ENCODE assay signal across 14 mouse cellular contexts in the genomic region with DNA sequence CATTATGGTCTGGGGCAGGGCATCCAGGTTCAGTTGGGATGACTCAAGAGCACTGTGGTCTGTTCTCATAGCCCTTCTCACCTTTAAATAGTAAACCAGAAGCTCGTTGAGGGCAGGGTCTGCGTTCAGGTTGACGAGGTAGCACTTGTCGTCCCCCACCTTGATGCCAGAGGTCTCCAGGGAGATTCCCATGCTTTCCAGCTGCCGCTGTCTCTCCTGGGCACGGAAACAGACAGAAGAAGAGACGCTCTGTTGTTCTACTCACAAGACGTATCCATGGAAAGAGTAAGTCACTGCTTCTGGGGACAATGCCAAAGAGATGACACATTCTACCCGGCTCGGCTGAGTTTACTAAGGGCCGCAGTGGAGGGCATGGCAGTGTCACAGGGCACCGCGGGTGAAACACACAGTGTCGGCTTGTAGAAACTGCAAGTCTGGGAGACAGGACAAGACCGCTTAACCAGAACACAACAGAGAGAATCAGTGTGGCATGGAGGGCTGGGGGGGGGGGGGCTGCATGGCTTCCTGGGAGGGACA.
DNase-seq lines count a peak whose midpoint lies in the region; ATAC-seq lines count a peak whose summit lies in the region.
"Had no signal": no experiment of that assay in that cellular context is flagged by ENCODE, and none has a peak within 500 bp of the region (broad histone marks: within the 10 kb centered on the region; RNA-seq: fewer than 3 reads in every experiment).

No protein-coding gene starts in this region.

- no peak overlapping the region for H3K9ac ChIP-seq in heart, embryonic 11.5 days (ENCODE audit: low read depth, low read length)
- no peak overlapping the region for H3K9ac ChIP-seq in heart, embryonic 12.5 days
- H3K9ac ChIP-seq: limb, embryonic 15.5 days had no signal

- 0 out of 2 replicates have a peak, but pooled peaks cover 3% of the 10 kb centered on the region for H3K4me1 ChIP-seq in heart, embryonic 11.5 days (ENCODE audit: control insufficient read depth, insufficient read depth, low read length)
- peaks cover 16% of the 10 kb centered on the region for H3K4me1 ChIP-seq in heart, embryonic 12.5 days (replicated peaks)

- peak; percentile 56 to 58 for DNase-seq in heart, adult 18-20 months
- DNase-seq in adipocyte (ENCODE audit: low spot score) (peak; percentile 56), MN1 (ENCODE audit: low spot score) (no peak)
- DNase-seq in lung, postnatal 36 days: peak; percentile 26
- DNase-seq in thymus, adult 18-20 months: no peak
- DNase-seq in spleen, postnatal 4 days (ENCODE audit: low spot score in 2 of 2): no peak
- DNase-seq: cerebellum, adult 11-12 months; kidney, adult 9 months; layer of hippocampus, postnatal 36 days had no signal

- H3K4me3 ChIP-seq in heart, embryonic 11.5 days (ENCODE audit: low read depth, low read length): no peak overlapping the region
- no peak overlapping the region for H3K4me3 ChIP-seq in heart, embryonic 12.5 days
- H3K4me3 ChIP-seq: limb, embryonic 15.5 days had no signal

- H3K4me2 ChIP-seq in heart, embryonic 11.5 days: no peak overlapping the region
- no peak overlapping the region for H3K4me2 ChIP-seq in heart, embryonic 12.5 days
- H3K4me2 ChIP-seq: limb, embryonic 15.5 days had no signal

- no peak for ATAC-seq in heart, embryonic 11.5 days (replicated peaks; ENCODE audit: insufficient number of reproducible peaks, low FRiP score, low TSS enrichment)
- ATAC-seq in heart, embryonic 12.5 days (ENCODE audit: insufficient number of reproducible peaks, low FRiP score): 0 out of 2 replicates have a peak, but pooled peaks have one; percentile 51
- ATAC-seq: activated CD4-positive, CD25-positive, alpha-beta regulatory T cell, adult 4 months had no signal

- H3K27ac ChIP-seq in heart, embryonic 11.5 days (ENCODE audit: low read depth, low read length): no peak overlapping the region
- H3K27ac ChIP-seq in heart, embryonic 12.5 days (ENCODE audit: poor library complexity, severe bottlenecking): peak overlapping the region; percentile 21; the same call in 1 of the 2 replicates
- H3K27ac ChIP-seq: limb, embryonic 15.5 days; macrophage had no signal

- no peaks in the 10 kb centered on the region for H3K9me3 ChIP-seq in heart, embryonic 11.5 days (replicated peaks; ENCODE audit: control insufficient read depth, low read length)
- H3K9me3 ChIP-seq in heart, embryonic 12.5 days (replicated peaks): no peaks in the 10 kb centered on the region
- H3K9me3 ChIP-seq: limb, embryonic 15.5 days had no signal

- 85% methylated on average over 15 of the region's 15 CpGs for WGBS in heart, embryonic 11.5 days (ENCODE audit: insufficient replicate concordance)
- WGBS in heart, embryonic 12.5 days: 81% methylated on average over 15 of the region's 15 CpGs

- no peaks in the 10 kb centered on the region for H3K27me3 ChIP-seq in heart, embryonic 11.5 days (ENCODE audit: control insufficient read depth, insufficient read depth, low read length)
- H3K27me3 ChIP-seq in heart, embryonic 12.5 days (replicated peaks): no peaks in the 10 kb centered on the region
- H3K27me3 ChIP-seq: limb, embryonic 15.5 days had no signal

- H3K36me3 ChIP-seq in heart, embryonic 11.5 days (ENCODE audit: control insufficient read depth, insufficient read depth, low read length): peaks cover 48% of the 10 kb centered on the region
- peaks cover 79% of the 10 kb centered on the region for H3K36me3 ChIP-seq in heart, embryonic 12.5 days

Comparison
In these comparisons a context has a peak if more than half of its experiments do, and no peak if none do; other contexts are left out.
1. DNase-seq: peak in heart, adult 18-20 months (2 of 2), adipocyte (single experiment) and lung, postnatal 36 days (single experiment); none in MN1 (single experiment), thymus, adult 18-20 months (0 of 2) and spleen, postnatal 4 days (0 of 2).